Mouse (Mus musculus) heart, postnatal 0 days (tissue): ENCODE results near the gene Dusp15. TPM values are rescaled to one million over a fixed set of nuclear protein-coding genes. Genes with fewer than 3 reads are reported as not detected.

Source experiments
- ATAC-seq: fragments of 200-750 bp; cut with Nextera tagmentation; 2 replicates; pipeline ENCODE4 v1.8.0; 2017; ENCODE audit warnings: low read depth, moderate number of reproducible peaks, moderate library complexity; ENCODE audit not compliant: insufficient read depth
- DNase-seq: peaks from one replicate; pipeline ENCODE4 v3.0.0-alpha.2; 2016; ENCODE audit warnings: low spot score
- H3K27ac ChIP-seq: fragments of 300-500 bp; sonication (generic); 2 replicates; pipeline ENCODE4 v1.5.1; 2014; ENCODE audit warnings: low read depth, mild to moderate bottlenecking
- H3K27me3 ChIP-seq: fragments of 300-500 bp; sonication (generic); 2 replicates; pipeline ENCODE4 v1.6.1; 2014; ENCODE audit warnings: low read length, mixed read lengths; ENCODE audit not compliant: control insufficient read depth, insufficient read depth
- H3K36me3 ChIP-seq: fragments of 300-500 bp; sonication (generic); replicated peaks from 2 replicates; pipeline ENCODE4 v1.6.1; 2014; ENCODE audit warnings: low read length, mixed read lengths; ENCODE audit not compliant: control insufficient read depth, insufficient read depth
- H3K4me1 ChIP-seq: fragments of 300-500 bp; sonication (generic); 2 replicates; pipeline ENCODE4 v1.6.1; 2014; ENCODE audit warnings: antibody characterized with exemption; ENCODE audit not compliant: control insufficient read depth, insufficient read depth
- H3K4me2 ChIP-seq: fragments of 300-500 bp; sonication (generic); 2 replicates; pipeline ENCODE4 v1.6.1; 2014; ENCODE audit warnings: low read depth, mild to moderate bottlenecking, low read length, moderate library complexity
- H3K4me3 ChIP-seq: fragments of 300-500 bp; sonication (generic); 2 replicates; pipeline ENCODE4 v1.5.1; 2014; ENCODE audit warnings: low read depth, low read length
- H3K9ac ChIP-seq: fragments of 300-500 bp; sonication (generic); replicated peaks from 2 replicates; pipeline ENCODE4 v1.6.1; 2014; ENCODE audit warnings: low read depth, low read length, mixed read lengths
- H3K9me3 ChIP-seq: fragments of 300-500 bp; sonication (generic); replicated peaks from 2 replicates; pipeline ENCODE4 v1.6.1; 2016; ENCODE audit warnings: low read length; ENCODE audit not compliant: control insufficient read depth
- CTCF ChIP-seq: IDR thresholded peaks from 2 replicates; pipeline ENCODE4 v1.5.1; 2016; ENCODE audit warnings: antibody characterized with exemption, control low read depth, low read depth
- EP300 ChIP-seq: IDR thresholded peaks from 2 replicates; pipeline ENCODE4 v1.6.1; 2016; ENCODE audit warnings: antibody characterized with exemption, low read depth
- WGBS: fragments of 180-500 bp; shearing (Covaris S2); extraction: QIAGEN DNeasy Blood & Tissue Kit; methylation state at CpG from one replicate; pipeline ENCODE4 v1.1.7; 2014; 5-methylcytosine and 5-hydroxymethylcytosine counted together
- polyA plus RNA-seq: library from polyadenylated mRNA; unstranded; fragments of >200 nt; fragmentation: Nextera tagmentation; extraction: Ambion mirVana; gene quantifications from 2 replicates; pipeline ENCODE4 v1.2.1, GENCODE M21; 2015
- total RNA-seq: library from RNA; depleted of rRNA; stranded (reverse); fragments of >200 nt; gene quantifications from 2 replicates; pipeline ENCODE4 v1.2.3, GENCODE M21; 2014; ENCODE audit warnings: low replicate concordance; rRNA removed

Dusp15 gene
- total and polyA plus RNA-seq, 2 experiments from 2014 or later = not detected

DNA sequence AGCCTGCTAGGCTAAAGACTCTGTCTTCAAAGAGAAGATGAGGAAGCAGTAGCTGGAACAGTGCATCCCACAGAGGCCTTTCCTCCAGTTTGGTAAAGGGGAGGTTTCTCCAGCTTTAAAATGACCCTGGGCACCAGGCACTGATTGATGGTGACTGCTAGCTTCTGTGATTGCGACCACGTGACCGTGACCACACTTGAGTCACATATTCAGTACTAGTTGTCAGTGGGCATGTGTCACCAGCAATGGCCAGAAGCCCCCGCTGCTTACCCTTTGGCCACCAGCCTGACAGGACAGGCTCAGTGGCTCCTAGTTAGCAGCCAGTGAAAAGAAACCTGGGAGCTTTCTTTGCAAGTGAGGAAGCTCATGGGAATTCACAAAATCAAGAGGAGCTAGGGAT is 47.9 kb downstream of the Dusp15 start:
- H3K4me2 ChIP-seq = no peak overlapping the region
- H3K27ac ChIP-seq = peak overlapping the region; percentile 96; the same call in 1 of the 2 replicates

DNA sequence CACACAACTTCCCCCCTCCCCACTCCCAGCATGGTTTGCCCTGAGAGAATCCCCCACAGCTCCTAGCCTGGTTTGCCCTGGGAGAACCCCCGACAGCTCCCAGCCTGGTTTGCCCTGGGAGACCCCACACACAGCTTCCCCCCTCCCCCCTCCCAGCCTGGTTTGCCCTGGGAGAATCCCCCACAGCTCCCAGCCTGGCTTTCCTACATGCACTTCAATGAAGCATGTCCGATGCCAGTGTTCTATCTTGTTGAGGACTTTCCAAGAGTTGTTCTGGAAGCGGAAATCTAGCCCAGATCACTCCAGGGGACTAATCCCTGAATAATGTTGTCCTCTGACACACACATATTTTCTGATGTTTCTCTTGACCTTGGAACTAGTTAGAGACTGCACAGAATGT is 48.8 kb downstream of the Dusp15 start:
- Histone ChIP-seq H3K27me3 (no peaks in the 10 kb centered on the region), H3K4me2 (no peak overlapping the region), H3K4me1 (peaks cover 41% of the 10 kb centered on the region), H3K36me3 (peaks cover 9% of the 10 kb centered on the region; the same call in 1 of the 2 replicates), H3K9ac (no peak overlapping the region), H3K4me3 (no peak overlapping the region), H3K9me3 (no peaks in the 10 kb centered on the region), H3K27ac (no peak overlapping the region)
- TF ChIP-seq EP300 (no peak), CTCF (no peak)
- ATAC-seq = no peak
- no peak for DNase-seq
- WGBS = 62% methylated on average over 3 of the region's 3 CpGs

More for the DNA sequence above, 47.9 kb downstream of the Dusp15 start:
- WGBS = 73% methylated on average over 4 of the region's 4 CpGs
- Histone ChIP-seq H3K4me1 (peaks cover 41% of the 10 kb centered on the region), H3K4me3 (no peak overlapping the region), H3K27me3 (no peaks in the 10 kb centered on the region), H3K9me3 (no peaks in the 10 kb centered on the region), H3K36me3 (peaks cover 9% of the 10 kb centered on the region; the same call in 1 of the 2 replicates), H3K9ac (no peak overlapping the region)
- TF ChIP-seq EP300 = no peak
- TF ChIP-seq CTCF = no peak
- no peak for DNase-seq
- ATAC-seq = no peak

DNA sequence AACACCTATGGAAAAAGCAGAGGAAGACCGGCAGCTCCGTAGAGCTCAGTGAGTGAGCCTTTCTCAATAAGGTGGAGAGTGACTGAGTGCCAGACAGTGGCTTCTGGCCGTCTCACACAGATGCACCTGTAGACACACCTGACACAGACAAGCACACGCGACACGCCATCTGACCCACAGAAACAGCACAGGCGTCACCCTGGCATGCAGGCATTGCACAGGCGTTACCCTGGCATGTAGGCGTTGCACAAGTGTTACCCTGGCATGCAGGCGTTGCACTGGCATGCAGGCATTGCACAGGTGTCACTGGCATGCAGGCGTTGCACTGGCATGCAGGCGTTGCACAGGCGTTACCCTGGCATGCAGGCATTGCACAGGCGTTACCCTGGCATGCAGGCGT is 50.2 kb downstream of the Dusp15 start:
- no peak overlapping the region for H3K9ac ChIP-seq
- H3K27ac ChIP-seq = no peak overlapping the region
- peaks cover 9% of the 10 kb centered on the region; the same call in 1 of the 2 replicates for H3K36me3 ChIP-seq
- no peak for TF ChIP-seq EP300
- TF ChIP-seq CTCF = no peak
- H3K4me3 ChIP-seq = no peak overlapping the region
- DNase-seq = no peak
- ATAC-seq = no peak
- no peaks in the 10 kb centered on the region for H3K9me3 ChIP-seq
- no peaks in the 10 kb centered on the region for H3K27me3 ChIP-seq
- peaks cover 29% of the 10 kb centered on the region for H3K4me1 ChIP-seq
- no peak overlapping the region for H3K4me2 ChIP-seq
- 90% methylated on average over 15 of the region's 15 CpGs for WGBS

DNA sequence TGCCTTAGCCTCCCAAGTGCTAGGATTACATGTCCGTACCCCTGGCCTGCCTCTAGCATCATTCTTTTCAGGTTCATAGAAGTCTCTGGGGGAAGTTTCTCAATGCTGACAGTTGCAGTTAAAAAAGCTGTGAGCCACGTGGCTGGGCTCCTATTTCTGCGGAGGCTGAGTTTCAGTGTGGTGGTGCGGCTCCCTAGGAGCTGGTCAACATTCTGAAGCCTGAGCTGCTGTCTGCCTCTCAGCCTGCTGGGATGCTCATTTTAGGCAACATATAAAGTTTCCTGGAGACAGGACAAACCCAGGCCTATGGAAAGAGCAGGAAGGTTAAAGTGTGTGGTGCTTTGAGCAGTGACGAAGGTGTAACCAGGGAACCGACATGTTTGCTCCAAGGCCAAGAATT is 52.5 kb downstream of the Dusp15 start:
- Histone ChIP-seq H3K9me3 (no peaks in the 10 kb centered on the region), H3K4me1 (0 out of 2 replicates have a peak, but pooled peaks cover 7% of the 10 kb centered on the region), H3K4me2 (no peak overlapping the region), H3K36me3 (peaks cover 19% of the 10 kb centered on the region), H3K9ac (no peak overlapping the region), H3K27ac (no peak overlapping the region), H3K27me3 (no peaks in the 10 kb centered on the region), H3K4me3 (no peak overlapping the region)
- ATAC-seq = no peak
- no peak for DNase-seq
- TF ChIP-seq EP300 = no peak
- WGBS = 79% methylated on average over 6 of the region's 6 CpGs

DNA sequence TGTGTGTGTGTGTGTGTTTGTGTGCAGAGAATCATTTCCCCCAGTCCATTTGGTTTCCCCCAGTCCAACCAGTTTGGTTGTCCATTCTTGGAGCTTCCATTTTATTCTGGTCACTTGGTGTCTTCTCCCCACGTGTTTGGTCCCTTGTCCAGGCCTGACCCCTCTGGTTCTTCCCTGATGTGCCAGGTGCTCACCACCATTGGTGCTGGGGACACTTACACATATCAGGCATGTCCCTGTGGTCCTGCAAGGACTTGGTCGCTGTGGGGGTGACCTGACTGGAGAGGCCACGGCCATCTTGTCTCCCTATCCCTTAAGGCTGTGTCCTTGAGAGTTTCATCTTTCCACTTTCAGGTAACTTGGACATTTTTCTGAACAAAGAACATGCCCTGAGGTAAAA is 54.6 kb downstream of the Dusp15 start:
- no peaks in the 10 kb centered on the region for H3K27me3 ChIP-seq
- DNase-seq (no peak), ATAC-seq (no peak)
- no peaks in the 10 kb centered on the region for H3K4me1 ChIP-seq
- TF ChIP-seq EP300 (no peak), CTCF (no peak)
- H3K36me3 ChIP-seq = peaks cover 39% of the 10 kb centered on the region
- H3K9ac ChIP-seq = no peak overlapping the region
- no peak overlapping the region for H3K27ac ChIP-seq
- H3K4me2 ChIP-seq = no peak overlapping the region
- H3K4me3 ChIP-seq = no peak overlapping the region
- no peaks in the 10 kb centered on the region for H3K9me3 ChIP-seq
- 80% methylated on average over 3 of the region's 3 CpGs for WGBS

DNA sequence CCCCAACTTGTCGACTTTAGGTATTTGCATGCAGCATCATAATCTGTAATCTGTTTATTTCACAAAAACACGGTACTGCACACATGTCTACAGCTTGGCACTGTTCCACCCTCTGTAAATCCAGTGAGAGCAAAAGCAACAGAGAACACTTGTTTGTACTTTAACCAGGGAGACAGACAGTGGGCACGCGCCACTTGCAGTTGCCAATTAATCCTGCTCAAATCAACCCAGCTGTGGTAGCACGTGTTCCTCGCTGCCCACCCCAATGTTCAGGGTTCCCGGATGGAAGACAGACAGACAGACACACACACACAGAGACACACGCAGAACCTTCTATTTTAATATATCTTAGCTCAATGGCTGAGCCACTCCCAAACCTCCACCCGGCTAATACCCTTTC is 55.7 kb downstream of the Dusp15 start:
- ATAC-seq (no peak), DNase-seq (no peak)
- H3K9ac ChIP-seq = no peak overlapping the region
- H3K9me3 ChIP-seq = no peaks in the 10 kb centered on the region
- H3K4me1 ChIP-seq = no peaks in the 10 kb centered on the region
- no peak overlapping the region for H3K27ac ChIP-seq
- H3K36me3 ChIP-seq = peaks cover 50% of the 10 kb centered on the region
- H3K4me3 ChIP-seq = no peak overlapping the region
- H3K27me3 ChIP-seq = no peaks in the 10 kb centered on the region
- WGBS = 89% methylated on average over 9 of the region's 9 CpGs
- no peak overlapping the region for H3K4me2 ChIP-seq
- TF ChIP-seq EP300 (no peak), CTCF (no peak)

Other genes starting within 250 kb of the Dusp15 start
- gene Id1, start 215.4 kb downstream of the Dusp15 start, total RNA-seq = 146 and 188 TPM in 2 replicates
- 46.7 and 59.3 TPM in 2 replicates for gene Id1, start 215.4 kb downstream of the Dusp15 start, polyA plus RNA-seq
- gene Cox4i2, start 197.5 kb downstream of the Dusp15 start, total RNA-seq = 13.4 and 29.9 TPM in 2 replicates
- 17.0 and 21.4 TPM in 2 replicates for gene Cox4i2, start 197.5 kb downstream of the Dusp15 start, polyA plus RNA-seq
- gene Bcl2l1, start 120.0 kb downstream of the Dusp15 start, total RNA-seq = 60.9 and 75.6 TPM in 2 replicates
- 34.5 and 35.0 TPM in 2 replicates for gene Bcl2l1, start 120.0 kb downstream of the Dusp15 start, polyA plus RNA-seq
- 8.1 and 13.6 TPM in 2 replicates for gene Tpx2, start 103.7 kb downstream of the Dusp15 start, total RNA-seq
- gene Tpx2, start 103.7 kb downstream of the Dusp15 start, polyA plus RNA-seq = 15.0 and 15.1 TPM in 2 replicates
- not detected in 2 replicates for gene Mylk2, start 40.3 kb downstream of the Dusp15 start, total RNA-seq
- 0.15 and 0.16 TPM in 2 replicates for gene Mylk2, start 40.3 kb downstream of the Dusp15 start, polyA plus RNA-seq
- 4.5 and 8.6 TPM in 2 replicates for gene Foxs1, start 18.5 kb downstream of the Dusp15 start, total RNA-seq
- 8.2 and 8.4 TPM in 2 replicates for gene Foxs1, start 18.5 kb downstream of the Dusp15 start, polyA plus RNA-seq
- 0.89 TPM in 1 of 2 replicates, not detected in the other for gene Ttll9, start 10.8 kb upstream of the Dusp15 start, total RNA-seq
- gene Ttll9, start 10.8 kb upstream of the Dusp15 start, polyA plus RNA-seq = 0.05 and 0.14 TPM in 2 replicates
- 24.1 and 71.8 TPM in 2 replicates for gene Pdrg1, start 63.7 kb upstream of the Dusp15 start, total RNA-seq
- 120 and 129 TPM in 2 replicates for gene Pdrg1, start 63.7 kb upstream of the Dusp15 start, polyA plus RNA-seq
- gene Xkr7, start 80.2 kb upstream of the Dusp15 start, total RNA-seq = not detected in 2 replicates
- not detected in 2 replicates for gene Xkr7, start 80.2 kb upstream of the Dusp15 start, polyA plus RNA-seq
- 21.0 and 32.4 TPM in 2 replicates for gene Ccm2l, start 114.3 kb upstream of the Dusp15 start, total RNA-seq
- 3.5 and 4.3 TPM in 2 replicates for gene Ccm2l, start 114.3 kb upstream of the Dusp15 start, polyA plus RNA-seq
- gene Hck, start 156.8 kb upstream of the Dusp15 start, total RNA-seq = 3.8 and 6.4 TPM in 2 replicates
- 1.5 and 1.7 TPM in 2 replicates for gene Hck, start 156.8 kb upstream of the Dusp15 start, polyA plus RNA-seq
- 35.7 and 37.8 TPM in 2 replicates for gene Tm9sf4, start 209.6 kb upstream of the Dusp15 start, total RNA-seq
- 38.2 and 38.8 TPM in 2 replicates for gene Tm9sf4, start 209.6 kb upstream of the Dusp15 start, polyA plus RNA-seq